Mouse (Mus musculus) hindbrain, embryonic 14.5 days (tissue): ENCODE results near the gene Gm21304. TPM values are rescaled to one million over a fixed set of nuclear protein-coding genes. Genes with fewer than 3 reads are reported as not detected.

Source experiments
- ATAC-seq: fragments of 200-750 bp; cut with Nextera tagmentation; 2 replicates; pipeline ENCODE4 v1.8.0; 2017; ENCODE audit warnings: moderate number of reproducible peaks, mild to moderate bottlenecking, moderate TSS enrichment, moderate library complexity; ENCODE audit not compliant: low FRiP score
- DNase-seq: peaks from one replicate; pipeline ENCODE4 v3.0.0-alpha.2; 2015; ENCODE audit warnings: low spot score
- H3K27ac ChIP-seq: fragments of 300-500 bp; sonication (generic); 2 replicates; pipeline ENCODE4 v1.5.1; 2014; ENCODE audit warnings: mild to moderate bottlenecking, moderate library complexity
- H3K27me3 ChIP-seq: fragments of 300-500 bp; sonication (generic); 2 replicates; pipeline ENCODE4 v1.6.1; 2014; ENCODE audit warnings: mild to moderate bottlenecking, low read length, mixed read lengths; ENCODE audit not compliant: control insufficient read depth, insufficient read depth
- H3K36me3 ChIP-seq: fragments of 300-500 bp; sonication (generic); replicated peaks from 2 replicates; pipeline ENCODE4 v1.6.1; 2014; ENCODE audit not compliant: control insufficient read depth, insufficient read depth
- H3K4me1 ChIP-seq: fragments of 300-500 bp; sonication (generic); replicated peaks from 2 replicates; pipeline ENCODE4 v1.6.1; 2014; ENCODE audit warnings: antibody characterized with exemption, low read length, mixed read lengths; ENCODE audit not compliant: control insufficient read depth, insufficient read depth
- H3K4me2 ChIP-seq: fragments of 300-500 bp; sonication (generic); replicated peaks from 2 replicates; pipeline ENCODE4 v1.6.1; 2014; ENCODE audit warnings: mild to moderate bottlenecking, moderate library complexity
- H3K4me3 ChIP-seq: fragments of 300-500 bp; sonication (generic); replicated peaks from 2 replicates; pipeline ENCODE4 v1.5.1; 2014; ENCODE audit warnings: mild to moderate bottlenecking, low read length
- H3K9ac ChIP-seq: fragments of 300-500 bp; sonication (generic); 2 replicates; pipeline ENCODE4 v1.6.1; 2014
- H3K9me3 ChIP-seq: fragments of 300-500 bp; sonication (generic); 2 replicates; pipeline ENCODE4 v1.6.1; 2016; ENCODE audit warnings: low read length; ENCODE audit not compliant: control insufficient read depth
- WGBS: fragments of 180-500 bp; shearing (Covaris S2); extraction: QIAGEN DNeasy Blood & Tissue Kit; methylation state at CpG from one replicate; pipeline ENCODE4 v1.1.7; 2014; 5-methylcytosine and 5-hydroxymethylcytosine counted together
- polyA plus RNA-seq: library from polyadenylated mRNA; unstranded; fragments of >200 nt; fragmentation: Nextera tagmentation; extraction: Ambion mirVana; gene quantifications from 2 replicates; pipeline ENCODE4 v1.2.1, GENCODE M21; 2014

Gene Gm21304
- polyA plus RNA-seq, 1 experiment from 2014 or later: not detected

GRCm38 (mm10) chr10:104214527-104214926 is 46.2 kb downstream of the Gm21304 start:
- Histone ChIP-seq H3K4me3 (no peak overlapping the region), H3K9ac (no peak overlapping the region), H3K27ac (no peak overlapping the region), H3K36me3 (no peaks in the 10 kb centered on the region), H3K4me2 (no peak overlapping the region), H3K27me3 (no peaks in the 10 kb centered on the region), H3K4me1 (no peaks in the 10 kb centered on the region), H3K9me3 (no peaks in the 10 kb centered on the region)
- no peak for ATAC-seq
- WGBS: 92% methylated on average over 5 of the region's 5 CpGs
- DNase-seq: no peak

Other genes starting within 250 kb of the Gm21304 start
- gene Gm21293, start 25.5 kb upstream of the Gm21304 start, polyA plus RNA-seq: not detected in 2 replicates
- not detected in 2 replicates for gene Gm6763, start 17.0 kb upstream of the Gm21304 start, polyA plus RNA-seq
- not detected in 2 replicates for gene Gm8764, start 8.5 kb upstream of the Gm21304 start, polyA plus RNA-seq
- gene Gm21312, start 8.5 kb downstream of the Gm21304 start, polyA plus RNA-seq: not detected in 2 replicates
- not detected in 2 replicates for gene Gm20765, start 17.0 kb downstream of the Gm21304 start, polyA plus RNA-seq
- gene Gm4340, start 25.5 kb downstream of the Gm21304 start, polyA plus RNA-seq: not detected in 2 replicates